Mouse (Mus musculus) ES-E14 (cell line): ENCODE measurements around the gene Prm2. TPM values are rescaled to one million over a fixed set of nuclear protein-coding genes. Genes with fewer than 3 reads are reported as not detected.
A peak's percentile ranks its signal among the peaks of the same experiment; 100 is the strongest.

ENCODE experiments used
- DNase-seq: peaks from one replicate; pipeline ENCODE4 v3.0.0-alpha.2; 2013; ENCODE audit warnings: low read depth, low spot score
- H3K27ac ChIP-seq: 2 replicates; pipeline ENCODE4 v1.5.1; 2012; ENCODE audit warnings: low read depth, mild to moderate bottlenecking, low read length, moderate library complexity, mixed read lengths; ENCODE audit not compliant: poor library complexity, insufficient read depth, severe bottlenecking
- H3K36me3 ChIP-seq: 2 replicates; pipeline ENCODE4 v1.6.1; 2012; ENCODE audit warnings: mild to moderate bottlenecking, low read length, moderate library complexity, mixed read lengths; ENCODE audit not compliant: control insufficient read depth, poor library complexity, insufficient read depth, severe bottlenecking
- H3K4me1 ChIP-seq, 2 experiments: fragments of 150-350 bp in 1 of 2; sonication (generic) in 1 of 2; 2 replicates each; pipeline ENCODE4 v1.6.1; 2012; ENCODE audit warnings: low read length in 2 of 2, mild to moderate bottlenecking in 1 of 2, mixed read lengths in 1 of 2; ENCODE audit not compliant: control insufficient read depth in 2 of 2, insufficient read depth in 2 of 2, poor library complexity in 1 of 2
- H3K4me3 ChIP-seq, 2 experiments: fragments of 150-350 bp in 1 of 2; sonication (generic) in 1 of 2; 2 replicates each; pipeline ENCODE4 v1.5.1; 2012; ENCODE audit warnings: low read length in 2 of 2, low read depth in 1 of 2, mild to moderate bottlenecking in 1 of 2, mixed read lengths in 1 of 2; ENCODE audit not compliant: insufficient read depth in 1 of 2, poor library complexity in 1 of 2, severe bottlenecking in 1 of 2
- H3K9ac ChIP-seq: 2 replicates; pipeline ENCODE4 v1.6.1; 2012; ENCODE audit warnings: low read depth, mild to moderate bottlenecking, low read length, mixed read lengths; ENCODE audit not compliant: poor library complexity, insufficient read depth, severe bottlenecking
- H3K9me3 ChIP-seq: fragments of 150-350 bp; sonication (generic); 2 replicates; pipeline ENCODE4 v1.6.1; 2012; ENCODE audit warnings: low read depth, mild to moderate bottlenecking, low read length; ENCODE audit not compliant: control insufficient read depth, insufficient read depth
- CHD2 ChIP-seq: IDR thresholded peaks from 2 replicates; pipeline ENCODE4 v1.6.1; 2014; ENCODE audit warnings: mild to moderate bottlenecking, low read depth, low read length, inconsistent platforms
- HCFC1 ChIP-seq: IDR thresholded peaks from 2 replicates; pipeline ENCODE4 v1.6.1; 2012; ENCODE audit warnings: low read length, inconsistent platforms, borderline replicate concordance; ENCODE audit not compliant: insufficient read depth
- MAFK ChIP-seq: IDR thresholded peaks from 2 replicates; pipeline ENCODE4 v1.6.1; 2014; ENCODE audit warnings: mild to moderate bottlenecking, low read depth, low read length, inconsistent platforms; ENCODE audit not compliant: insufficient read depth
- ZC3H11A ChIP-seq: IDR thresholded peaks from 2 replicates; pipeline ENCODE4 v1.6.1; 2012; ENCODE audit warnings: low read depth, mild to moderate bottlenecking, inconsistent platforms, low read length, borderline replicate concordance
- ZNF384 ChIP-seq: IDR thresholded peaks from 2 replicates; pipeline ENCODE4 v1.6.1; 2012; ENCODE audit warnings: low read depth, low read length, inconsistent platforms
- in situ Hi-C, 2 experiments: fragments of 600-800 bp; cut with MboI; formaldehyde crosslinking; loops; one replicate each; pipeline ENCODE4 v1.15.1; 2025; ENCODE audit warnings: low sequenced_read_pairs in 2 of 2, inconsistent platforms in 1 of 2; ENCODE audit not compliant: unreplicated experiment in 2 of 2
- total RNA-seq: library from RNA; depleted of rRNA; stranded (reverse); fragments of 300-350 nt; gene quantifications from 2 replicates; pipeline ENCODE4 v1.2.3, GENCODE M21; 2012; rRNA removed

Prm2 gene
- total RNA-seq = not detected in 2 replicates

DNA sequence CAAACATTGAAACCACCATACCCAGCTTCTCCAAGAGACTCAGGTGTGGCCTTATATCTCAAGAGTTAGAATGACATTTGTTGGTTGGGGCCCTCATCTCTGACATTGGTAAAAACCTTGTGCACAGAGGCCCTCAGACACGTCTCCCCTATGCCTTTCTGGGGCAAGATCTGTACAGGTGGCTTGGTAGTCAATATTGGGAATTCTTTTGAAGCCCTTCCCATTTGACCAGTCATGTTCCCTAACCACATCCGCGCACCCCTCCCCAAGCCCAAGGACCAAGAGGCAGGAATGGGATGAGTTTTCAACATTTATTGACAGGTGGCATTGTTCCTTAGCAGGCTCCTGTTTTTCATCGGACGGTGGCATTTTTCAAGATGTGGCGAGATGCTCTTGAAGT is at the start of gene Prm2:
TSS of gene Prm2 (minus strand) at position 101 of the 400 bp plus-strand sequence.
- H3K27ac ChIP-seq = no peak within 1 kb of the TSS
- no peak for DNase-seq
- no peaks in the 10 kb centered on the region for H3K4me1 ChIP-seq
- H3K9me3 ChIP-seq = no peaks in the 10 kb centered on the region
- no peaks in the 10 kb centered on the region for H3K36me3 ChIP-seq
- no peak for TF ChIP-seq ZC3H11A
- no peak for TF ChIP-seq MAFK
- no peak for TF ChIP-seq ZNF384
- TF ChIP-seq CHD2 = no peak
- no peak for TF ChIP-seq HCFC1
- H3K4me3 ChIP-seq = no peak within 1 kb of the TSS
- in situ Hi-C loops = no loop called here
- no peak within 1 kb of the TSS for H3K9ac ChIP-seq

DNA sequence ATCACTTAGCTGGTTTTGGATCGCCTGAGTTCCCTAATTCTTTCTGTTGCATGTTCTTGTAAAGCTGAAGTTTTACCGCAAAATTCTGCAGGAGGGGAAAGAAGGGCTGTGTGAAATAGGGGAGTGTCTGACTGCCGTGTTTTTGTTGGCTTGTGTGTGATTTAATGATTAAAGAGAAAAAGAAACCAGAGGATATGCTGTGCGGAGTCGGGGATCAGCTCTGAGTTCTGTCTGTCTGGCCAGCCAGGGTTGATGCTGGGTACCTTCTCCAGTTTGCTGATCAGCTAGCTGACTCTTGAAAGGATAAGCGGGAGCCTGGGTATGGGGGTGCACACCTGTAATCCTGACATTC is 48.4 kb upstream of the Prm2 start:
- DNase-seq = no peak
- Histone ChIP-seq H3K9ac (no peak overlapping the region), H3K9me3 (no peaks in the 10 kb centered on the region), H3K36me3 (no peaks in the 10 kb centered on the region), H3K27ac (no peak overlapping the region), H3K4me3 (0 out of 4 replicates have a peak overlapping the region, but pooled peaks of 1 of the 2 experiments have one; percentile 45), H3K4me1 (peaks cover 2 to 11% of the 10 kb centered on the region in 2 experiments; a peak in 3 of 4 replicates)
- TF ChIP-seq MAFK = no peak
- no peak for TF ChIP-seq ZC3H11A
- TF ChIP-seq HCFC1 = no peak
- TF ChIP-seq ZNF384 = no peak
- TF ChIP-seq CHD2 = no peak
- in situ Hi-C loops = loop anchor here in 1 of 2 experiments (10.0 kb wide), 1 partner anchor 269 kb away; no protein-coding TSS in a partner anchor

DNA sequence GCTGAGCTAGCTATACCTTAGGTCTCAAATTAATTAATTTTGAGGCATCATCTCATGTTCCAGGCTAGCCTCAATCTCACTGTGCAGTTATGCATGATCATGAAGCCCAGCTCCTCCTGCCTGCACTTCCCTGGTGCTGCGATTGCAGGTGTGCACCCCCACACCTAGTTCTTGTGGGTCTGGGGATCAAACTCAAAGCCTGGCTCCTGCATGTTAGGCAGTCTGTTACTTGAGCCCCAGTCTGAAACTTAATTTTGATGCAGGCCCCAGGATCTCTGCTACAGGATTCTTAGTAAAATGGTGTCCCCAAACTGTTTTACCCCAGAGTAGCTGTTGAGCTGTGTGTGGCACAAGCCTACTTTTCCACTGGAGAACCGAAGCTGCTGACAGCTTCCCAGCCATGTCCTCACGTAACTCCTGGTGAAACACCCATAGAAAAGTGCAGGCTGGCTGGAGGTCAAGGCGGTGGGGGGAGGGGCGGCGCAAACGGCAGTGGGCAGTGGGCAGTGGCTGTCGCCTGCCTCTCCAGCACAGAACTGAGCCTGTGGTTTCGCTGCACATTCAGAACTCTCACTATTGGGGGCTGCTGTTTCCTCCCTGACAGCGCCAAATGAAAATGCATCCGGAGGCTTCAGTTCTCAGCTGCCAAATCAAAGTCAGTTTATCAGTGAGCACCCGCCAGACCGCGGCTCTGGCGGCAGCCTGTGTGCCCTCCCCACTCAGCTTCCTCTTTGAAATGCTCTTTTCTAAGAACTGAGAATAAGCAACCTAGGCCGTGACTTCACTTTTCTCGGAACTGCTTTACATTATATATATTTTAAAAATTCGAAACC is 47.8 kb upstream of the Prm2 start:
- no peaks in the 10 kb centered on the region for H3K9me3 ChIP-seq
- H3K4me1 ChIP-seq = peaks cover 2 to 11% of the 10 kb centered on the region in 2 experiments; a peak in 3 of 4 replicates
- peak overlapping the region; percentile 45 to 55 for H3K4me3 ChIP-seq
- peak overlapping the region; percentile 48 for H3K9ac ChIP-seq
- no peak overlapping the region for H3K27ac ChIP-seq
- no peaks in the 10 kb centered on the region for H3K36me3 ChIP-seq
- in situ Hi-C loops = loop anchor here in 1 of 2 experiments (10.0 kb wide), 1 partner anchor 269 kb away; no protein-coding TSS in a partner anchor
- no peak for DNase-seq
- TF ChIP-seq MAFK (no peak), ZC3H11A (no peak), ZNF384 (no peak), CHD2 (no peak), HCFC1 (no peak)

DNA sequence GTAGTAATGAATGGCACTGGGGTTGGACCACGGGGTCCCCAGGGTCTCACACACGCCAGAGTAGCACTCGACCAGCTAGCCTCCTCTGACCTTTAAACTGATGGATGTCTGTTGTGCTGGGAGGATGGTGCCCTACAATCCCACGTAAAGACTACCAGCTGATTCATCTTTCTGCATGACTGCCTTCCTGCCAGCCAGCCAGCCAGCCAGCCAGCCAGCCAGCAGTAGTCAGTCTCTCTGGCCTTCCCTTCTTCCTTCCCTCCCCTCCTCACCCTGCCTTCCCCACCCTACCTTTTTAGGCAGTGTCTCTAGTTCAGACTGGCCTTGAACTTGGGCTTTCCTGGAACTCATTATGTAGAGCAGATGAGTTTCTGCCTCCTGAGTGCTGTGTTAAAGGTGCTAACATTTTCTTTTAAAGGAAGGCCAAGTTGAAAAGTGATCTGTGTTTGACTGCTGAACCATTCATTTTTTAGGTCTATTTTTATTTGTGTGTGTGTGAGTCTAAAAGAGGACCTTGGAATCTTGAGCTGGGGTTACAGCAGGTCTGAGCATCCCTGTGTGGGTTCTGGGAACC is 46.4 kb upstream of the Prm2 start:
- no peak overlapping the region for H3K9ac ChIP-seq
- H3K9me3 ChIP-seq = no peaks in the 10 kb centered on the region
- H3K27ac ChIP-seq = no peak overlapping the region
- peaks cover 2 to 11% of the 10 kb centered on the region in 2 experiments; a peak in 3 of 4 replicates for H3K4me1 ChIP-seq
- no peaks in the 10 kb centered on the region for H3K36me3 ChIP-seq
- no peak overlapping the region for H3K4me3 ChIP-seq
- in situ Hi-C loops = loop anchor here in 1 of 2 experiments (10.0 kb wide), 1 partner anchor 268 kb away; no protein-coding TSS in a partner anchor
- no peak for DNase-seq
- TF ChIP-seq ZNF384 (no peak), ZC3H11A (no peak), HCFC1 (no peak), CHD2 (no peak), MAFK (no peak)
